Mouse (Mus musculus) MEL (cell line): ENCODE measurements around the gene Arrb1.

Experiments used
- BHLHE40 ChIP-seq: IDR thresholded peaks from 2 replicates; pipeline ENCODE4 v1.6.1; 2012; ENCODE audit warnings: low read depth, mild to moderate bottlenecking, inconsistent platforms, low read length, improper control_type of control experiment, borderline replicate concordance
- CTCF ChIP-seq, 3 experiments: IDR thresholded peaks in 2 of 3; conservative IDR thresholded peaks in 1 of 3; 2 replicates each; pipeline ENCODE4 v1.5.1; 2011 to 2012; ENCODE audit warnings: low read length in 3 of 3, low read depth in 2 of 3, mild to moderate bottlenecking in 2 of 3, improper control_type of control experiment in 1 of 3, inconsistent platforms in 1 of 3, mixed read lengths in 1 of 3, moderate library complexity in 1 of 3; ENCODE audit not compliant: control insufficient read depth in 1 of 3, insufficient read depth in 1 of 3, poor library complexity in 1 of 3, severe bottlenecking in 1 of 3
- ELF1 ChIP-seq: IDR thresholded peaks from 2 replicates; pipeline ENCODE4 v1.6.1; 2014; ENCODE audit warnings: low read depth, mild to moderate bottlenecking, inconsistent platforms, low read length, improper control_type of control experiment, moderate library complexity
- EP300 ChIP-seq, 2 experiments: IDR thresholded peaks; 2 replicates each; pipeline ENCODE4 v1.6.1; 2011; ENCODE audit warnings: improper control_type of control experiment in 2 of 2, low read length in 2 of 2, low read depth in 1 of 2, mild to moderate bottlenecking in 1 of 2
- POLR2AphosphoS5 ChIP-seq: IDR thresholded peaks from 2 replicates; pipeline ENCODE4 v1.6.1; 2012; ENCODE audit warnings: low read depth, borderline replicate concordance, mild to moderate bottlenecking, inconsistent platforms, low read length, moderate library complexity, mixed read lengths
- RCOR1 ChIP-seq: IDR thresholded peaks from 2 replicates; pipeline ENCODE4 v1.6.1; 2012; ENCODE audit warnings: low read depth, mild to moderate bottlenecking, inconsistent platforms, low read length, improper control_type of control experiment
- TAL1 ChIP-seq: IDR thresholded peaks from 2 replicates; pipeline ENCODE4 v1.6.1; 2012; ENCODE audit warnings: mild to moderate bottlenecking, inconsistent platforms, low read length, moderate library complexity, mixed read lengths
- UBTF ChIP-seq: IDR thresholded peaks from 2 replicates; pipeline ENCODE4 v1.6.1; 2012; ENCODE audit warnings: low read depth, mild to moderate bottlenecking, inconsistent platforms, low read length, improper control_type of control experiment, moderate library complexity, borderline replicate concordance; ENCODE audit not compliant: insufficient read depth
- ZKSCAN1 ChIP-seq: IDR thresholded peaks from 2 replicates; pipeline ENCODE4 v1.6.1; 2012; ENCODE audit warnings: low read depth, mild to moderate bottlenecking, inconsistent platforms, low read length, improper control_type of control experiment, moderate library complexity
- ZMIZ1 ChIP-seq: IDR thresholded peaks from 2 replicates; pipeline ENCODE4 v1.6.1; 2012; ENCODE audit warnings: low read depth, mild to moderate bottlenecking, inconsistent platforms, low read length, improper control_type of control experiment, moderate library complexity
- ZNF384 ChIP-seq: IDR thresholded peaks from 2 replicates; pipeline ENCODE4 v1.6.1; 2012; ENCODE audit warnings: low read depth, mild to moderate bottlenecking, inconsistent platforms, low read length, improper control_type of control experiment

- TF ChIP-seq EP300 (IDR thresholded peaks at IDR 0.05; ENCODE audit: low read depth in 1 of 2, low read length in 2 of 2) (no peak), TAL1 (no peak), RCOR1 (no peak), CTCF (IDR thresholded peaks at IDR 0.05 in 2 of 3, conservative IDR thresholded peaks at IDR 0.05 in 1 of 3; ENCODE audit: control insufficient read depth in 1 of 3, insufficient read depth in 1 of 3, low read depth in 2 of 3, low read length in 3 of 3, poor library complexity in 1 of 3, severe bottlenecking in 1 of 3) (no peak), BHLHE40 (no peak), ZKSCAN1 (no peak), POLR2AphosphoS5 (no peak), ZMIZ1 (no peak), UBTF (no peak), ELF1 (no peak), ZNF384 (no peak)
These were observed 37.7 kb downstream of the Arrb1 start for GRCm38 (mm10) chr7:99572931-99573330.
